Mouse (Mus musculus) intestine, postnatal 0 days (tissue): Measurements from ENCODE around the gene Sdhaf2. TPM values are rescaled to one million over a fixed set of nuclear protein-coding genes. Genes with fewer than 3 reads are reported as not detected.
"Not testable (repeated sequence)": the region's sequence is repeated elsewhere in the genome, so short reads cannot be mapped to it uniquely, and the experiment has no call there.

Source experiments
- ATAC-seq: fragments of 200-750 bp; cut with Nextera tagmentation; 2 replicates; pipeline ENCODE4 v1.8.0; 2017; ENCODE audit warnings: mild to moderate bottlenecking, moderate TSS enrichment, moderate library complexity
- H3K27ac ChIP-seq: fragments of 300-500 bp; sonication (generic); 2 replicates; pipeline ENCODE4 v1.5.1; 2014; ENCODE audit warnings: mild to moderate bottlenecking, low read depth, low read length, moderate library complexity
- H3K27me3 ChIP-seq: fragments of 300-500 bp; sonication (generic); replicated peaks from 2 replicates; pipeline ENCODE4 v1.6.1; 2014; ENCODE audit warnings: low read length, mixed read lengths; ENCODE audit not compliant: control insufficient read depth, insufficient read depth
- H3K36me3 ChIP-seq: fragments of 300-500 bp; sonication (generic); 2 replicates; pipeline ENCODE4 v1.6.1; 2014; ENCODE audit warnings: mild to moderate bottlenecking, moderate library complexity; ENCODE audit not compliant: control insufficient read depth, insufficient read depth
- H3K4me1 ChIP-seq: fragments of 300-500 bp; sonication (generic); replicated peaks from 2 replicates; pipeline ENCODE4 v1.6.1; 2014; ENCODE audit warnings: antibody characterized with exemption, low read length, mixed read lengths; ENCODE audit not compliant: control insufficient read depth, insufficient read depth
- H3K4me2 ChIP-seq: fragments of 300-500 bp; sonication (generic); replicated peaks from 2 replicates; pipeline ENCODE4 v1.6.1; 2014; ENCODE audit warnings: low read depth, mild to moderate bottlenecking, moderate library complexity
- H3K4me3 ChIP-seq: fragments of 300-500 bp; sonication (generic); 2 replicates; pipeline ENCODE4 v1.5.1; 2014; ENCODE audit warnings: low read depth, low read length
- H3K9ac ChIP-seq: fragments of 300-500 bp; sonication (generic); 2 replicates; pipeline ENCODE4 v1.6.1; 2014; ENCODE audit warnings: mild to moderate bottlenecking, low read depth, low read length
- H3K9me3 ChIP-seq: fragments of 300-500 bp; sonication (generic); 2 replicates; pipeline ENCODE4 v1.6.1; 2016; ENCODE audit warnings: mixed run types; ENCODE audit not compliant: control insufficient read depth
- CTCF ChIP-seq: sonication (generic); IDR thresholded peaks from 2 replicates; pipeline ENCODE4 v1.5.1; 2016; ENCODE audit warnings: low read depth, mild to moderate bottlenecking, control low read depth, antibody characterized with exemption, moderate library complexity
- WGBS: fragments of 180-500 bp; shearing (Covaris S2); extraction: QIAGEN DNeasy Blood & Tissue Kit; methylation state at CpG from one replicate; pipeline ENCODE4 v1.1.7; 2014; 5-methylcytosine and 5-hydroxymethylcytosine counted together
- polyA plus RNA-seq: library from polyadenylated mRNA; unstranded; fragments of >200 nt; fragmentation: Nextera tagmentation; extraction: Ambion mirVana; gene quantifications from 2 replicates; pipeline ENCODE4 v1.2.1, GENCODE M21; 2015

Sdhaf2 gene
- polyA plus RNA-seq, 1 experiment from 2014 or later, result 42.5 TPM

- Histone ChIP-seq H3K9ac (no peak overlapping the region), H3K27ac (no peak overlapping the region), H3K36me3 (no peaks in the 10 kb centered on the region), H3K4me3 (no peak overlapping the region), H3K4me2 (no peak overlapping the region), H3K4me1 (0 out of 2 replicates have a peak, but pooled peaks cover 6% of the 10 kb centered on the region), H3K27me3 (no peaks in the 10 kb centered on the region), H3K9me3 (no peaks in the 10 kb centered on the region)
- peak; percentile 63 for TF ChIP-seq CTCF
- ATAC-seq, result no peak
- WGBS, result 44% methylated on average over 5 of the region's 5 CpGs
These were observed 34.2 kb upstream of the Sdhaf2 start for GRCm38 (mm10) chr19:10560108-10560507.

DNA sequence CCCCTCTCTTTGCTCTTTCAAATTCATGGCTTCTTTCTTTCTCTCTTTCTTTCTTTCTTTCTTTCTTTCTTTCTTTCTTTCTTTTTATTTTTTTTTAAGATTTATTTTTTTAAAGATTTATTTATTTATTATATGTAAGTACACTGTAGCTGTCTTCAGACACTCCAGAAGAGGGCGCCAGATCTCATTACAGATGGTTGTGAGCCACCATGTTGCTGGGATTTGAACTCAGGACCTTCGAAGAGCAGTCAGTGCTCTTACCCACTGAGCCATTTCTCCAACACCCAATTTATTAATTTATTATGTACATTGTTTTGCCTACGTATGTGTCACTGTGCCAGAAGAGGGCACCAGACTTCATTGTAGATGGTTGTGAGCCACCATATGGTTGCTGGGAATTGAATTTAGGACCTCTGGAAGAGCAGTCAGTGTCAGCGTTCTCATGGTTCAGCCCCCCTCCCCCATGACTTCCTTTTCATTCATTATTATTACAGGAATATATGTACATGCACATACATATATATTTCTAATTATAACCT lies 32.0 kb upstream of the Sdhaf2 start:
- H3K27me3 ChIP-seq, H3K27ac ChIP-seq, H3K4me2 ChIP-seq, H3K36me3 ChIP-seq, H3K4me3 ChIP-seq, H3K4me1 ChIP-seq, H3K9ac ChIP-seq, ATAC-seq, H3K9me3 ChIP-seq: not testable (repeated sequence)
- 71% methylated on average over 4 of the region's 4 CpGs for WGBS
- TF ChIP-seq CTCF, result peak; percentile 40

DNA sequence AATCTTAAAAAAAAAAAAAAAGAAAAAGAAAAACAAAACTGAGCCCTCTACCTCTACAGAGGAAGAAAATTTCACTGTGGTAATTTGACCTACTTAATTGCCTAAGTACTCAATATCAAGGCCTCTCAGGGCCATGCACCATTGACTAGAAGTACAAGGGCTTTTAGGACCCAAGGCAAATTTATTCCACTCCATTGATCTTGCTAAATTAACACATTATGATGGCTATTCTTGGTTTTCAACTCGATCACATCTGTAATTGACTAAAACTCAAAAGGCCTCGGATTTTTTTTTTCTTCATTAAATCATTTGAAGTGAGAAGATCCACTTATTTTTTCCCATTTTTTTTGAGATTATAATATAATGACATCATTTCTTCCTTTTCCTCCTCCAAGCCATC lies 31.5 kb upstream of the Sdhaf2 start:
- Histone ChIP-seq H3K4me1 (peaks cover 10% of the 10 kb centered on the region; the same call in 1 of the 2 replicates), H3K4me3 (no peak overlapping the region), H3K36me3 (no peaks in the 10 kb centered on the region), H3K9ac (no peak overlapping the region), H3K9me3 (no peaks in the 10 kb centered on the region), H3K4me2 (no peak overlapping the region), H3K27me3 (no peaks in the 10 kb centered on the region), H3K27ac (no peak overlapping the region)
- TF ChIP-seq CTCF, result no peak
- 80% methylated on average over 2 of the region's 2 CpGs for WGBS
- no peak for ATAC-seq

- Histone ChIP-seq H3K36me3 (no peaks in the 10 kb centered on the region), H3K9ac (no peak overlapping the region), H3K4me3 (no peak overlapping the region), H3K4me2 (no peak overlapping the region), H3K9me3 (no peaks in the 10 kb centered on the region), H3K4me1 (peaks cover 10% of the 10 kb centered on the region; the same call in 1 of the 2 replicates), H3K27ac (no peak overlapping the region), H3K27me3 (no peaks in the 10 kb centered on the region)
- TF ChIP-seq CTCF, result no peak
- no peak for ATAC-seq
- WGBS, result 63% methylated on average over 2 of the region's 2 CpGs
These were observed 31.1 kb upstream of the Sdhaf2 start for GRCm38 (mm10) chr19:10557001-10557400.

GRCm38 (mm10) chr19:10555624-10556510 lies 29.9 kb upstream of the Sdhaf2 start, which contains the start of gene Tmem216:
Tmem216 (minus strand) TSS chr19:10556238.
- no peaks in the 10 kb centered on the region for H3K27me3 ChIP-seq
- WGBS, result under 1% methylated on average over 43 of the region's 43 CpGs
- peak; percentile 30 for TF ChIP-seq CTCF
- peak within 1 kb of the TSS; percentile 79 for H3K4me2 ChIP-seq
- peak; percentile 96 for ATAC-seq
- peak within 1 kb of the TSS; percentile 72 for H3K4me3 ChIP-seq
- peak within 1 kb of the TSS; percentile 57 for H3K9ac ChIP-seq
- no peaks in the 10 kb centered on the region for H3K36me3 ChIP-seq
- no peaks in the 10 kb centered on the region for H3K9me3 ChIP-seq
- H3K27ac ChIP-seq, result peak within 1 kb of the TSS; percentile 60
- H3K4me1 ChIP-seq, result peaks cover 10% of the 10 kb centered on the region; the same call in 1 of the 2 replicates

DNA sequence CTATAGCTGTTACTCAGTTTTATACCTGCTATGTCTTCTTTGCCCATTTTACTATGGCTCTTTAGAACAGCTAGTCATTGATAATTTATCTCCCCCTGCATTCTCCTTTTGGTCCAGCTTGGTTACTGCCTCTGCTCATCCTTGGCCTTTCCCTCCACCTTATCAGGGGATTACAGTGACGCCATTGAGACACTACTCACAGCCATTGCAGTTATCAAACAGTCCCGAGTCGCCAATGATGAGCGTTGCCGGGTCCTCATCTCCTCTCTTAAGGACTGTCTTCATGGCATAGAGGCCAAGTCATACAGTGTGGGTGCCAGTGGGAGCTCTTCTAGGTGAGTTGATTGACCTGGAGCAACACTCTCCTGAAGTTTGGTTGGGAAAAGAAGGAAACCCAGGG lies 13.5 kb upstream of the Sdhaf2 start:
- no peak for ATAC-seq
- Histone ChIP-seq H3K27ac (no peak overlapping the region), H3K9ac (no peak overlapping the region), H3K36me3 (peaks cover 86% of the 10 kb centered on the region), H3K4me3 (no peak overlapping the region), H3K27me3 (no peaks in the 10 kb centered on the region), H3K9me3 (no peaks in the 10 kb centered on the region), H3K4me2 (no peak overlapping the region), H3K4me1 (no peaks in the 10 kb centered on the region)
- TF ChIP-seq CTCF, result no peak
- WGBS, result 90% methylated on average over 5 of the region's 5 CpGs
